Mouse (Mus musculus) WW6 (cell line): Measurements from ENCODE around the gene Cdh22.

Source experiments
- DNase-seq: peaks from one replicate; pipeline ENCODE4 v3.0.0-alpha.2; 2013; ENCODE audit warnings: low read depth, low spot score

The Cdh22 gene

DNA sequence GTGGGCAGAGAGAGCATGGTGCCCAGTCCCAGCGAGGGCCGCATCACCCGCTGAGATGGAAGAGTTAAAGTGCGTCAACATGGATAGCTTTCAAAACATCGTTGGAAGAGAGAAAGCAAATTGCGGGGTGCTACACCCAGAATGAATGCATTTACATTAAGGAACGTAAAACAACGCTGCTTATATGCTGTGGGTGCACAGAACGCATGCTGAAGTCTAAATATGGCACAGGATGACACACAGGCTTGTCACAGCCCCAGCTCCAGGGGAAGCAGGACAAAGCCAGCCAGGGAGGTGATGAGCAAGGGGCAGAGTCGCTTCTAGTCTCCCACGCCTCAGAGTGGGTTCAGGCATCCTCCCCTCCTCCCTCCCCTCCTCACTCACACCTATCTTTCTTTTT is 27.0 kb downstream of the Cdh22 start:
- no peak for DNase-seq

GRCm38 (mm10) chr2:165207086-165207485 is 27.6 kb downstream of the Cdh22 start:
- no peak for DNase-seq

- DNase-seq = no peak
Observed at GRCm38 (mm10) chr2:165205486-165205885, 29.2 kb downstream of the Cdh22 start.

DNA sequence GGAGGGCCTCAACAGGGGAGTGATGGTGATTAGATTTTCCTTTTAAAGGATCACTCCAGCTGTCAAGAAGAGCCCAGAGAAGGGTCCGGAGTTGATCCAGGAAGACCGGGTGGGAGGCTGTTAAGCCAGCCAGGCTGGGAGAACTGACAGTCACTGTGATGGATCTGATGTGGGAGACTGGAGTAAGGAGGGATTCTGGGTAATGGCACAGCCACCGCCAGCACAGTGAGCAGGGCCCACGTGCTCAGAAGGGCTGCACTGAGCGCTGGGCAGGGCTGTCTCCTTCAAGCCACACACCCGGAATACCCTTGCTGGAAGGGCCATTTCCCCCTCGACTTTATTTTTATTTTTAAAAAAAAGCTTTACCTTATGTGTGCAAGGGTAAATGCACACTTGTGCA is 29.7 kb downstream of the Cdh22 start:
- no peak for DNase-seq

DNA sequence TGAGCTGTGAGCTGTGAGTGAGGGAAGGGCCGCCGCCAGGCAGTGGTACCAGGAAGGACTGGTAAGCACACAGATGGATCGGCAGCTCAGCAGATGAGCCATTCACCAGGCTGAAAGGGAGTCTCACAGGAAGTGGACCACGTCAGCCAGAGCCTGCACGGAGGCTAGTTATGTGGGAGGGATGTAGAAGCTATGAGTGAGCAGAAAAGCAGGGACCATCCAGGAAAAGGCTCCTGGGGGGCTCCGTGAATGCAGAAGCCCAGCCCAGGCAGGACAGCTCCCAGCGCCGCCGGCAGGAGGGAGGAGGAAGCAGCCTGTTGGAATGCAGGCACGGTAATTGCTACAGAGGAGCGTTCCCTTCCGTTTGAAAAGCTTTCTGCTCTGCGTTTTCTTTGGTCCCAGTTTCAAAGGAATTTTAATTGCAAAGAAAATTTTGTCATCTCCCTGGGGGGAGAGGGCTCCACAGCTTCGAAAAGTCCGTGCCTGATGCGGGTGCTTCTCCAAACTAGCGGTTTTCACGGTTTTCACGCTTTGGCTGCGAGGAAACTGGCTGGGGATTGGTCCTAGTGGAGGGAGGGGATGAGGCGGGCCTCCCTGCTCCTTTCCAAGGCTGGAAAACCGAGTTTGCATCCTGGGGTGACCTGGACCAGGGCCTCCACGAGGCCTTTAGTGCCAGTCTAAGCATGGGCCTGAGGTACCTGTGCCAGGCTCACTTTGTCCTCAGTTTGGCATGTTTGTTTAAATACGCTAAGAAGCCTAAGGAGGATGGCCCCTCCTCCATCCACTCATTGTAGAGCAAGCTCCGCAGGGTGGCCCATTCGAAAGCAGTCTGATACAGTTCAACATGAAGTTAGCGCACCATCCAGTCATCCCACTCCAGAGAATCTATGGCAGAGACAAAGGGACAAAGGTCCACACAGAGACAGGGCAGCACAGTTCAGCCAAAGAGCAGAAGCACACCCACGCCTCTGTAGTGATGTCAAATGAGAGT is 32.6 kb downstream of the Cdh22 start:
- no peak for DNase-seq

DNA sequence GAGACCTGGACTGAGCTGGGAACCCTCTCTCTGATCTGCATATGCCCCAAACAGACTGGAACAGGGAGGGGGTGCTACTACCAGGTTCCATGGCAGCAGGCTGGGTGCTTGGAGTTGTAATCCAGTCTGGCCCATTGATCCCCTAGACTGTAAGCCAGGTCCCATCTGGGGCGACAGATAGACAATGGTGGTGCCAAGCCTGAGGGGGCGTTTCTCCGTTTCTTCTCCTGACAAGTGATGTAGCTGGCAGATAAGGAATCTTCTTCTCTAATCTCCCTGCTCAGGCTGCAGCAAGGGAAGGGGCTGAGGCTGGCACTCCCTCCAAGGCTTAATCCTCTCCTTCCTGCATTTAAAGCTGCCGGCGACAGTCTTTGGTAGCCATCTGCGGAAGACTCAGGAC is 37.1 kb downstream of the Cdh22 start:
- no peak for DNase-seq

- no peak for DNase-seq
Observed at GRCm38 (mm10) chr2:165195411-165196182, 39.1 kb downstream of the Cdh22 start.

DNA sequence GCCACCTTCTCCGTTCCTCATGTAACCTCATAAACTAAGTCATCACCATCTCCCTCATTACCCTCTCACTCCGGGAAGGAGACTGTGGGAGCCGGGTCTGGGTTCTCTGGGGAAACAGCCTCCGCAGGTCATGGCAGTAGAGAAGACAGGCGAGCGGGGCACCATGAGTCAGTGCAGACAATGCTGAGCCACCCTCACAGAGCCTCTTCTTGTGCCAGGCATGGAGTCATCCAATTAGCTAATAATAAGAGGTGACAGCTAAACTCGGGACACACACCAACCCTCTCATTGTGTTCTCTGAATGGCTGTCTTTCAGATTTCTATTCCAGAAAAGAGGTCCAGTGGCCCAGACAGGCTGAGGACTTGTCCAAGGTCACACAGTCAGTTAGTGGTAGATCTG is 43.2 kb downstream of the Cdh22 start:
- no peak for DNase-seq

GRCm38 (mm10) chr2:165189546-165189945 is 45.1 kb downstream of the Cdh22 start:
- no peak for DNase-seq

GRCm38 (mm10) chr2:165187648-165188380 is 46.8 kb downstream of the Cdh22 start:
- no peak for DNase-seq

GRCm38 (mm10) chr2:165184015-165184633 is 50.5 kb downstream of the Cdh22 start:
- no peak for DNase-seq

DNA sequence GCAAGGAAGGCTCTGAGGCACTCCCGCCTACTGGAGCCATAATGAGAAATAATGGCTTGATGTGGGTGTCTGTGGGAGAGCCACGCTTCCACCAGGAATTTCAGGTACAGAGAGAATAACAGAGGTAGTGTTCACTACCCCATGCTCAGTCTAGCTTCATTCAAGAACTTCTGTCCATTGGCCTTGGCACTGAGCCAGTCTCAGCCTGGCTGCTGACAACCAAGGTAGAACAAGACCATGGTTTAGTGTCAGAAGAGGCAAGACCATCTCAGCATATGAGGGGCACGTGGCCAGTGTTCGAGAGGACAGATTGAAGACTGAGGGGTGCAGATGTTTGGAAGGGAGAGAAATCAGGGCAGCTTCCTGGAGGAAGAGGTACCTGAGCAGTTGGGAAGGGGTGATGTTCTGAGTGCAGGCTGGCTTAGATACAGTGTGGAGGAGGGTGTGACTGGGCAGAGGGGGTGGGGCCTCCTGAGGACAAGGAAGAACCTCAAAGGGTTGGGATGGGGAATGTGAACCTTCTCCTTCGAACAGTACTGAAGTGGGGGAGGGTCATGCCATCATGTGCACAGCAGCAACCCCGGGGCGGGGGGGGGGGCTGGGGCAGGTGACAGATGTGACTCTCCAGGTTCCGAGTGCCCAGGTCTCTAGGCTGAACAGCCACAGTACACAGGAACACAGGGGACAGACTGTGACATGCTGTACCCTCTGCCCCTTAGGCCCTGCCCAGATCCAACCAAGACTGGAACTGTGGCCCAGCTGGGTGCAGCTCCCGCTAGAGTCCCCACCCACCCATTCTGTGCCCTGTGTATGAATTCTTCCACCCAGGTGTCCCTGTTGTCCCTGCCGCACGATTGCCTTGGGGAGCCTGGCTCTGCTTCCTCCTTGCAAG is 52.3 kb downstream of the Cdh22 start:
- no peak for DNase-seq

- no peak for DNase-seq
Observed at GRCm38 (mm10) chr2:165179231-165179630, 55.4 kb downstream of the Cdh22 start.

GRCm38 (mm10) chr2:165176965-165177364 is 57.7 kb downstream of the Cdh22 start:
- no peak for DNase-seq

DNA sequence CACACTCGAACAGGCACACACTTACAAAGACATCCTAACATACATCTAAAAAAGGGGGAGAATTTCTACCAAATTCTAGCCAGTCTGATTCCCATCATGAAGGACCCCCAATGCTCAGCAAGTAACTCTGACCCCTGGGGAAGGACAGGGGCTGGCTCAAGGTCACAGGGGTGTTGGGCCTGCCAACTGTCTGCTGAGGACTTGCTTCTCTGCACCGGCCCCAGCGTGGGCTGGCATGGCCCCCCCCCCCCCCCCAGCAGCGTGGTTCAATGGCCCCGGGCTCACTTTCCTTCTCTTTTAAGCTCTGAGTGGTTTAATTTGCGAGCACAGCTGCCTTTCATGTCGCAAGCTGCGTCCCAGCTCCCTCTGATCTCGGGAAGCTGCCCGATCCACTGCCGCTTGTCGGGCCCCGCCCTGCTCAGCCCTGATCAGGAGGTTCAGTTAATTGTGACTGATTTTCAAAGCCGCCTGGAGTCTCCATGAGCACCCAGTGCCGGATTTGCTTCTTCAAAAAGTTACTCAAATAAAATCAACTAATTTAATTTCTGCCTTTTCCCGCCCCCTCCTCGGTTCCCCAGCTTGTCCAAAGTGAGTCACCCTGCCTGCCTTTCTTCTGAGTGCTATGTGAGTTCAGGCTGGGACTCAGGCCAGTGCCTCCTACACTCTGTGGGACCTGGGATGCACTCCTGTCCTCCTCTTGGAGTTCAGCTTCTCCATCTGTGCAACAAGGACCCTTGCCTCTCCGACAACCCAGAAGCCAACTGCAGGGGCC is 67.8 kb downstream of the Cdh22 start:
- DNase-seq = no peak

- no peak for DNase-seq
Observed at GRCm38 (mm10) chr2:165162221-165162620, 72.4 kb downstream of the Cdh22 start.

DNA sequence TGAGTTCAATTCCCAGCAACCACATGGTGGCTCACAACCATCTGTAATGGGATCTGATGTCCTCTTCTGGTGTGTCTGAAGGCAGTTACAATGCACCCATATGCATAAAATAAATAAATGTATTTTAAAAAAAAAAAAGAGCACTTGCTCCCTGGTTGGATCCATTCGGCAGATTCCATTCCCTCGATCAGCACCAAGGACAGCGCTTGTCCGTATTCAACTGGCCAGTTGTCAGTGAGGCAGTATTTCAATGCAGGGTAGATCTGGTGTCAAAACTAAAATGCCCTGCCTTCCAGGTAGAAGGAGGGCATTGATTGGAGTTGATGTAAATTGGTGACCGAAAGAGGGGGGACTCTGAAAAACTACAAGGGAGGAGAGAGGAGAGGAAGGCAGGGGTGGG is 74.2 kb downstream of the Cdh22 start:
- DNase-seq = no peak

GRCm38 (mm10) chr2:165159055-165159688 is 75.5 kb downstream of the Cdh22 start:
- peak; percentile 48 for DNase-seq

DNA sequence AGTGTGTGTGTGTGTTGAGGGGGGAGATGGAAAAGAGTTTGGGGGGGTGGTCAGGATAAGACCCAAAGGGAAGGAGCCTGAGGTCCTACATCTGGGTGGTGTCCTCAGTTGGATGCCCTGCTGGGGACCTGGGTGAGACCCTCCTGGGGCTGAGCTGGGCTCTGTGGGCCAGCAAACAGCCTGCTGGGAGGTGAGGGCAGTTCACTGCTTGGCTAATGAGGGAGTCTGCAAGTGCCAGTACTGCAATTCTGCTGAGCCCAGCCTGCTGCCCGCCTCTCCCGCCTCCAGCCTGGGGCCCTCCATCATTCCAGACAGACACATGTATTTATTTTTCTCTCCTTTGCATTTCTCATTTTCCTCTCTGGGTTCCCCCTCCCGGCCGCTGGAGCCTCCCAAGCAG is 76.3 kb downstream of the Cdh22 start:
- no peak for DNase-seq
